Mouse (Mus musculus): ENCODE data around the gene Lrrfip2. TPM values are rescaled to one million over a fixed set of nuclear protein-coding genes. Genes with fewer than 3 reads are reported as not detected.
A peak's percentile ranks its signal among the peaks of the same experiment; 100 is the strongest.

Lrrfip2 gene
- total RNA-seq, 2 experiments from 2014 or later = 38.7 to 42.8 TPM

DNA sequence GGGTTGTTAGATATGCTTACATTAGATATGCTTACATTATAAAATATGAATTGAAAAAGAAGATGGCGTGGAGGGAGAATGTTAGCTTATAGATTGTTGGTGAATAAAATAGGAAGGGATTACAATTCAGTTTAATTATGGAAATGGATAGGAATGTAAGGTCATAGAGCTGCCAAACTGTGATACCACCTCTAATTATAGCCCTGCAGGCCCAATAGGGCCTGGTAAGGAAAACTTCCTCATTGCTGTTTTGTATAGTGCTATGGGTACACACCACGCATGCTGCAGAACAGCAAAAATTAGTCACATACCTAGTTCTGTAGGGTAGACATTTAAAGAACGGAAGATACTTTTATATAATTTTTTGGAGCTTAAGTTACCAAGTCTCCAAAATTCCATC is 90.8 kb downstream of the Lrrfip2 start:
- intact Hi-C loops (cut with DNase I) = no loop called here
- DNase-seq (ENCODE audit: low spot score in 2 of 2) = no peak

DNA sequence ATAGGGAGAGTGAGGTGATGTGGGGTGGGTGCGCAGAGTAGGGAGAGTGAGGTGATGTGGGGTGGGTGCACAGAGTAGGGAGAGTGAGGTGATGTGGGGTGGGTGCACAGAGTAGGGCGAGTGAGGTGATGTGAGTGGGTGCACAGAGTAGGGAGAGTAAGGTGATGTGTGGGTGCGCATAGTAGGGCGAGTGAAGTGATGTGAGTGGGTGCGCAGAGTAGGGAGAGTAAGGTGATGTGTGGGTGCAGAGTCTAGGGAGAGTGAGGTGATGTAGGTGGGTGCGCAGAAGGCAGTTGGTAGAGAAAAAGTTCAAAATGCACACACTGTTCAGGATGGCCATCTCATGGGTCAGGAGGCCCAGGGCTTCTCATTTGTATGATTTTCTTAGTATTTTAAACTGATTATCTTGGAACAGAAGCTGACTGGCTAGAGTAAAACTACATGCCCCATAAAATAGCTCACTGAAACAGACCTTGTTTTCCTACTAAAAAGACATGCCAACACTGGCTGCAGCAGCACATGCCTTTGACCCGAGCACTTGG is 91.8 kb downstream of the Lrrfip2 start:
- intact Hi-C loops (cut with DNase I) = no loop called here
- no peak for DNase-seq (ENCODE audit: low spot score in 2 of 2)

DNA sequence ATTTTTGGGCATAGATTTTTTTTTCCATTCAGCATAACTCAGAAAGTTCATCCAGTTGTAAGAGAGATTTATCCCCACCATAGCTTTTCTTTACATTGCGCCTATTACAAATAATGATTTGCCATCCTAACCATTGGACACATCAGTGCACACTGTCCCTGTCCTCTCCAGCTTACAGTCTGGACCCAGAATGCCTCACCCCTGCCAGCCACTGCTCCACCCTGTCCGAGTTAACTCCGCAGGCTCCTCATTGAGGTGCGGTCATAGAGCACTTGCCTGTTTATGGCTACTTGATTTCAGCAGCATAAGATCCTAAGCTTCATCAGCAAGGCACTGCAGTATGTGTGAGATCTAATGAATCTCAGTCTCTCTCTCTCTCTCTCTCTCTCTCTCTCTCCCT is 93.0 kb downstream of the Lrrfip2 start:
- intact Hi-C loops (cut with DNase I) = no loop called here

DNA sequence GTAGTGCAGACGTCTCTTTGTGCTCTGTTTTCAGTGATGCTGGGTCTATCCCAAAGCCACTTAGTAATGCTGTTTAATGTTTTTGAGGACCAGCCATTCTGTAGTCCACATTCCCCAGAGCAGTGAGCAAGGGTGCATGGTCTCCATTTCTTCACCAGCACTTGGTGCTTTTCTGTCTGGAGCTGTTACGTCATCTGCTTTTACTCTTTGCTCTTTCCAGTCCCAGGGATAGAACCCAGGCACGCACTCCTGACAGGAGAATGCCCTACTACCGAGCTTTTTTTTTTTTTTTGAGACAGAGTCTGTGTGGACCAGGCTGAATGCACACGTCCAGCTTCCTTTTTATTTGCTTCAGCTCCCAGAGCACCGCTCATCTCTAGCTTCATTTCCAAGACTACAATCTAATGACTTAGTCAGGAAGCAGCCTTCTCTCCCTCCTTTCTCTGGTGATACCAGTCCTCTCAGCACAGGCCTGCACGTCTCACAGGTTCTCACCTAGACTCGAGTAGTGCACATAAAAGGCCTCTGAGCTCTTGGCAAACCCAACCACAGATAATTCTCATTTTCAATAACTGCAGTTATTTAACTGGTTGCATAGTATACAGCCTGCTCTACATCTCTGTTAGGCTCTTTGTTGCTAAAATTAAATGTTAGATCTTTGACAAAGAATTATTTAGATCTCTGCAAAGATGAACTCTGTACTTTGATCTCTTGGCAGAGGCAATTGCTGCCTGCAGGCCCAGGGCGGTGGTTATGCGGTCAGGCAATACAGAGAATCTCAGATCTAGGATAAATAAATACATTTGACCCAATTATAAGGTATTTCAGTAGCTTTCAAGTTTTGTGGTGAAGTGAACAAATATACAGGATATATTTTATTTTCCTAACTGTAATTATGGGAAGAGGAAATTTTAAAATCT is 94.0 kb downstream of the Lrrfip2 start:
- intact Hi-C loops (cut with DNase I) = no loop called here
- no peak for DNase-seq (ENCODE audit: low spot score in 2 of 2)

More for the DNA sequence above, 93.0 kb downstream of the Lrrfip2 start:
- no peak for DNase-seq (ENCODE audit: low spot score in 2 of 2)

DNA sequence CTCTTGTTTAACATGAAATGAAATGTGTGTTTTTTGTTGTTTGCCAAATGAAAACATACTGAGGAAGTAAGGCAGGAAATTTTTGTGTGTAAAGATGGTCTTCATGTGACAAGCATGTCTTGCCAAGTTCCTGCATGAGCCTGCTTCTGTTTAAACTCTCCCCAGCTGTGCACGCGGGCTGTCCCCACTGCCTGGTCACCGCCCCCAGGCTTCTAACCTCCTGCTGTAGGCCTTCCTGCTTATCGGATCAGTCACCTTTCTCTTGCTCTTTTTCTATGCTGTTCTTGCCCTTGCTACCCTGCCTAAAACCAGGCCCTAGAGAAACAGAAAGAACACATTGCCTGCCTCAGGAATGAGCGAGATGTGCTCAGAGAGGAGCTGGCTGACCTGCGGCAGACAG is 96.1 kb downstream of the Lrrfip2 start:
- intact Hi-C loops (cut with DNase I) = no loop called here
- DNase-seq (ENCODE audit: low spot score in 2 of 2) = no peak

DNA sequence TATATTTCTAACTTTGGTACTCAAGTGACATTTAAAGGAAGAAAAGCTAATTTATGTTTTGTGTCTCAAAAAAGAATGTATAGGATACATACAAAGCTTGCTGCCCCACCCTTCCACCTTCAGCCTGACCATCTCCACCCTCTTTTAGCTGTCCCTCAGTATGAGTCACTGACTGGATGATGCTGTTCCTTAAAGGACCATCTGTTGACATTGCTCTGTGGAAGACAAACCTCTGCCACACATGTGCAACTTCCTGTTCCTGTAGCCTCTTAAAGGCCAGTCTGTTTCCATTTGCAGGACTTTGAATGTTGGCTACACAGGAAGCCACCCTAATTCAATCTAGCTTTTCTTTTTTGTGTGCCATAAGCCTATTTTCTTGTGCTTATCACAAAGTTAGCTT is 99.0 kb downstream of the Lrrfip2 start:
- DNase-seq (ENCODE audit: low spot score in 2 of 2) = no peak
- intact Hi-C loops (cut with DNase I) = no loop called here

DNA sequence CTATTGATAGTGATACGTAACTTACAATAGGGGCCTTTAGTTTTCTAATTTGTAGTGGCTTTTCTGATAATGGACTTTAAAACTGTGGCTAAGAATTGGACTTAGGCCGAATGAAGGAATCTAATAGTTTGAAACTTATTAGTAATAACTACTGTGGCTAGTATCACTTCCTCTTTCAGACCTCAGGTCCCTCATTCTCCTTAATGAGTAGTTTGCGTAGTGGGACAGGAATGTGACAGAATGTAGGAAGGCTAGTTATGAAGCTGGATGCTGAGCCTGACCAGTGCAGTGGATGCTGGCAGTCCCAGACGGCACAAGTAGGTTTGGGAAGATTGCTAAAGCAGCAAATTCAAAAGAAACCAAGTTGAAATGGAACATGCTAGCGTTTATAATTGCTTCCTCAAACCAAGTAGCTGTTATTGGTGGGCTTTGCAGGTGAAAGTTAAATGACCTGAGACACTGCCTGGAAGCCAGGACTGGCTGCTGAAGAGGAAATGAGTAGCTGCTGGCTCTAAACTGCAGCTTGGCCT is 103.2 kb downstream of the Lrrfip2 start:
- DNase-seq (ENCODE audit: low spot score in 2 of 2) = no peak
- intact Hi-C loops (cut with DNase I) = no loop called here

DNA sequence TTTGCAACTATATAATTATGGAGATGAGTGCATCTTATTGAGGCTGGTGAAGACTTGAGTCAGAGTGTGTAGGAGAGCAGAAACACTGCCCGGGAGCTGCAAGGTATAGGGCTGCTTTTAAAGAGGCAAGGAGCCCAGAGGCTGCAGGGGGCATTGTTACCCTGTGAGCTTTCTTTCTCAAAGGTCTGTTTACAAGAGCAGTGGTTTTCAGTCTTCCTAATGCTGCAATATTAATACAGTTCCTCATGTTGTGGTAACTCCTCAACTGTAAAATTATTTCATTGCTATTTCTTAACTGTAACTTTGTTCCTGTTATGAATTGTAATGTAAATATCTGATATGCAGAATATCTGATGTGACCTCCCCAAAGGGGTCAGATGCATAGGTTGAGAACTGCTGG is 104.2 kb downstream of the Lrrfip2 start:
- intact Hi-C loops (cut with DNase I) = no loop called here
- no peak for DNase-seq (ENCODE audit: low spot score in 2 of 2)

DNA sequence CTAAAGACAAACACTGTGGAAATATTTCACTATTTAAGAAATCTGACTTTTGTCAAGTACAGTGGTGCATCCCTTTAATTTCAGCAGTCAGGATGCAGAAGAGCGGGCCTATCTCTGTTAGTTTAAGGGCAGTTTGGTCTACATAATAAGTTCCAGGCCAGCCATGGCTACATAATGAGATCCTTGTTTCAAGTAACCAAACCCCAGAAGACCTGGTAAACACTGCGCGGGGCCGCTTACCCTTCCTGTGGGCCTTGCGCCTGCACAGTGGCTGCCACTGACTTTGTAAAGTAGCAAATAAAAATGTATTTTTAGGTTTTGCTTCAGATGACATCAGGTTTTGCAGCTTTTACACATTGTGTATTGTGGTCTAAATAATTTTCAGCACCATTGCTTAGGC is 106.0 kb downstream of the Lrrfip2 start:
- intact Hi-C loops (cut with DNase I) = no loop called here
- no peak for DNase-seq (ENCODE audit: low spot score in 2 of 2)

DNA sequence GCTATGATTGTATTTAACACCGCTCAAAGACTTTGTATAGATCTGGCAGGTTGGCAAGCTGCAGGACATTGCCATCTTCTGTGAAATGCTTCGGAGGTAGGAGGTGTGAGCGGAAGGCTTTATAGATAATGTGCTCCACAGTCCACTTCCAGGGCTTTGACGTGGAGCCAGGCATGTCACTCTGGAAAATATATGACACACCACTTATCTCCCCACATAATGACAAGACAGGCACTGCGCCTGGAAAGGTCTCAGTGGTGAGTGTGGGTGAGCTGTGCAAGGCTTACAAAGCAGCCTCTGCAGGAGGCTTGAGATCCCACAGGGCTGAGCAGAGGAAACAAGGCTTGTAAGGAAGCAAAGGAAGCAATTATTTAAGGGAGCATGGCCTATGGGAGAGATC is 111.1 kb downstream of the Lrrfip2 start:
- intact Hi-C loops (cut with DNase I) = no loop called here
- DNase-seq (ENCODE audit: low spot score in 2 of 2) = no peak

DNA sequence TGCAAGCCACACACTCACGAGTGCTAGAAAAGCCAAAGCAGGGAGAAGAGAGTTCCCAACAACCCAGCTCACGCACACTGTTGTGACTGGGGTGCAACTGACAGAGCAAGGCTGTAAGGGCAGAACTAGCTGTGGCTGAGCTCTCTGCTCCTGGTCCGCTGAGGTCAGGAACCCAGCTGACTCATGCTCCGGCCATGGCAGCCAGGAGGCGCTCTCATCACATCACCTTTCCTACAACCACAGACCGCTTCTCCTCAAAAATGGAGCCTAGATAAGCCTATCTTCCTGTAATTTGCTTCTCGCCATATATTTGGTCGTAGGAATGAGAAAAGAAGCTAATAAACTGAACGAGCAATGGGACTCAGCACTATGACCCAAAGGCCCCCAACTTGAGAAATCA is 117.3 kb downstream of the Lrrfip2 start:
- intact Hi-C loops (cut with DNase I) = no loop called here
- DNase-seq (ENCODE audit: low spot score in 2 of 2) = no peak

DNA sequence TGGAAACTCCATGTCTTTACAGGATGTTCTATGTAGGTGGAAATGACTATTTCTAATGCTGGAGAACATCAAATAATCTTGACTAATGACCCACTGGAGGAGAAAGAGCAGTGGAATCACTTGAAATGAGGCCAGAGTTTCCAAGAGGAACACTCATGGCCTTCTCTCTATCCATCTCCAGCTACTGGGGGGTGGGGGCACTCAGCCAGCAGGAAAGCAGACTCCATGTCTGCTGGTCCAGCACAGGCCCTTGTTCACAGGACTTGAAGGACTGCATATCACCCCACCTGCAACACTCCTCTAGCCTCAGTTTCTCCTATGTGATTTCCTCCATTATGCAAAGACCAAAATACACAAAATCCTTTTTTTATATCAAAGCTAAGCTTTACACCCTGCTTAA is 120.3 kb downstream of the Lrrfip2 start:
- intact Hi-C loops (cut with DNase I) = no loop called here
- DNase-seq (ENCODE audit: low spot score in 2 of 2) = no peak

DNA sequence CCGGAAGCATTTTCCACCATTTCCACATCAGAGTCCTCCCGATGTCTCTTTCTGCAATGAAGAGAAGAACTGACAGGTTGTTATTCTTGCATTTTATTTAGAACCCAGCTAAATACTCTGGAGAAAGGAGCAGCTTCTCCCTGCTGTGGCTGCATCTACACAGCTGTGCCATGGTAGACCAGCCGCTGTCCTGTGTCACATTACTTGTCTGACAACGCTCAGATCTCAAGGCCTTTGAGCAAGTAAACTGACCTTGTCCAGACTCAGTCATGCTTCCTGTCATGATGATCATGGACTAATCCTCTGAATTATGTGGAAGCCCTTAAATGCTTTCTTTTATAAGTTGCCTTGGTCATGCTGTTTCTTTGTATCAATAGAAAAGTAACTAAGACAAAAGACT is 122.4 kb downstream of the Lrrfip2 start:
- intact Hi-C loops (cut with DNase I) = no loop called here
- DNase-seq (ENCODE audit: low spot score in 2 of 2) = no peak

DNA sequence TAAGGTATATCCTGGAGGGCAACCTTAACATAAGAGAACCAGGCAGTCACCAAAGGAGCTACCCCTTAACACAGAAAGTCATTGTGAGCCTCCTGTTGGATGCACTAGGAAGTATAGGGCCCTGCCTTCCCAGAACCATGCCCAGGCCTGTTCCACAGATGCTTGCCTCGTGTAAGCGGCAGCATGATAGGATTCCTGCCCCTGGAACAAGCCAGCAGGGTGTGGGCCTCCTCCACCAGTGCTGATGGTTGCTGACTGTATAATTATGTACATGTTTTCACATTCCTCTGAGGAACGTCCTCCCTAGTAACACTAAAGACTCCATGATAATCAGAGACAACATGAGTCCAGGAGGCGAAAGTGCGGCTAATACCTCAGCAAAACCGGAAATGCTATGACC is 126.0 kb downstream of the Lrrfip2 start:
- intact Hi-C loops (cut with DNase I) = no loop called here
- no peak for DNase-seq (ENCODE audit: low spot score in 2 of 2)

DNA sequence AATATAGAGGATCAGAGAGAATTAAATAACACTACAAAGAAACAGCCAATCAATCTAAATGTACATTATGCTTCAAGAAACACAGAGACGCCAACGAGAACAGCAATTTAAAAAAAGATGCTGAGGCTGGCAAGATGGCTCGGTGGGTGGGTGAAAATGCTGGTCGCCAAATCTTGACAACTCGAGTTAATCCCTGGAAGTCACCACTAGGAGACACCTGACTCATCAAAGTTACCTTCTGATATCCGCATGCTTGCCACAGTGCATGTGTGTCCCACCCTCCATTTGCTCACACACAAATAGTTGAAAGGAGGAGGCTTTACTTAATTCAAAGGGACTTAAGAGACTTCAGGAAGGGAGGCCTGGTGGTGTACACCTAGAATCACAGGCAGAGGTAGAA is 128.2 kb downstream of the Lrrfip2 start:
- DNase-seq (ENCODE audit: low spot score in 2 of 2) = peak in 1 of 2 experiments; percentile 50
- intact Hi-C loops (cut with DNase I) = no loop called here

DNA sequence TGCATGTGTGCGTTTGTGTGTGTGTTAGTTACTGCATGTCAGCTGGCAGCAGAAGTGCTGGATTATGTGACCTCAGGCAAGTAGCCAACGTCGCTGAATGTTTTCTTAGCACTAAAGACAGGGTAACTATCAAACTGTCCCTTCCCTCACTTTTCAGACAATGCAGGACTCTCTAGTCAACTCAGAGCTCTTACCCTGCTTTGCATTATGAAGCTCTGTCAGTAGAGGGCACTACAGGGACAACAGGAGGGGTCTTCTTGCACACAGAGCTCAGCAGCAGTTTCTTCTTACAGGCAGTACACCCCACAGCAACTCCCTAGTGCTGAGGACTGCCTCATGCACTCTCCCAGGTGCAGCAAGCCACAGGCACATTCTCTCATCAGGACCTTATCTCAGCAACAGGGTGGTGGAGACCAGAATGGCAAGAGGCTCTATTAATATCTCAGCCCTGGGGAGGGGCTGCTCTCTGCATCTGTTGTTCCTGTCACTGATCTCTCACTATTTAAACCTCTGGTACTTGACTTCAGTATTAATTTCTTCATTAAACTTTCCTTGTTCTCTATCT is 130.4 kb downstream of the Lrrfip2 start:
- DNase-seq (ENCODE audit: low spot score in 2 of 2) = no peak
- intact Hi-C loops (cut with DNase I) = loop anchor here (2.0 kb wide), 1 partner anchor 155 kb away; no protein-coding TSS in a partner anchor

DNA sequence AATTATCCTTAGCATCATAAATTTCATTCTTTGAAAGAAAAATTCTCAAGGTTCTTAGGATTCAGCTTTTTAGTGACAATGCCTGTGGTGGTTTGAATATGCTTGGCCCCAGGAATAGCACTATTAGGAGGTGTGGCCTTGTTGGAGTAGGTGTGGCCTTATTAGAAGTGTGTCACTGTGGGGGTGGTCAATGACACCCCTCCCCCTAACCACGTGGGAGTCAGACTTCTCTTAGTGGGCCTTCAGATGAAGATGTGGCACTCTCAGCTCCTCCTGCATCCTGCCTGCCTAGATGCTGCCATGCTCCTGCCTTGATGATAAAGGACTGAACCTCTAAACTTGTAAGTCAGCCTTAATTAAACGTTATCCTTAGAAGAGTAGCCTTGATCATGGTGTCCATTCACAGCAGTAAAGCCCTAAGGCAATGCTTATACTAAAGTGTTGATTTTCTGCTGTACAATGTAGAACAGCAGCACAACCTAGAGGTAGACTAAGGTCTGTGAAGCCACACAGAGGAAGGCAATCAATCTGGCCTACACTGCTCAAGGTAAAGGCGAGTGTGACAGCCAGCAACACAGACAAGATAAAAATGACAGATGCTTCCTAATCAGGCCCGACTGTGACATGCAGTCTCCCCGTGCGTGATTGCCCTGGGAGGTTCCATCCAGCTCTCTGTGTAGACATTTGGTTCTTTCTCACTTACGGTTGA is 134.9 kb downstream of the Lrrfip2 start:
- no peak for DNase-seq (ENCODE audit: low spot score in 2 of 2)
- intact Hi-C loops (cut with DNase I) = no loop called here

DNA sequence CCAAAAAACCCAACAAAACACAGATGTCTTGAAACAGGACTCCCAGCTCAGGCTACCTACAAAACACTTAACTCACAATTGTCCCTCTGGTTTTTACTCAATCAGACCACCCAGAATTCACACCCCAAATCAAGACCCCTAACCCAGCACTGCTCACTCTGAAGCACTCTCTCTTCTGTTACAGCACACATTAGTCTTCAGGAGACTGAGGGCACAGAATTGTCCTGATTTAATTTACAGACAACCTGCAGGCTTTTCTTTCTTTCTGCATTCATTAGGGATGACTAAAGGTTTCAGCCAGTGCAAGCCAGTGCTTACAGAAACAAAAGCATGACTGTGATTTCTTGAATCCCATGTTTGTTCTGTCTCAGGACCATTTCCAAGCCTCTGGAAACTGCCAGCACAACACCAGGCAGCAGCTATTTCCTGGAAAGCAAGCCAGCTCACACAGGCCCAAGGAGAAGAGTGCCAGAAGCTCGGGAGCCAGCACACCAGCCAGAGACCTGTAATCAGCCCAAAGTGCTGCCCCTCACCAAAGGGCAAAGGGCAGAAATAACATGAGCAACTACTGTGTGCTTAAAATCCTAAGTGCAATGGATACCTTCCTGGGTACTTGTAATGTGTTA is 143.1 kb downstream of the Lrrfip2 start:
- peak in 1 of 2 experiments; percentile 47 for DNase-seq (ENCODE audit: low spot score in 2 of 2)
- intact Hi-C loops (cut with DNase I) = no loop called here

DNA sequence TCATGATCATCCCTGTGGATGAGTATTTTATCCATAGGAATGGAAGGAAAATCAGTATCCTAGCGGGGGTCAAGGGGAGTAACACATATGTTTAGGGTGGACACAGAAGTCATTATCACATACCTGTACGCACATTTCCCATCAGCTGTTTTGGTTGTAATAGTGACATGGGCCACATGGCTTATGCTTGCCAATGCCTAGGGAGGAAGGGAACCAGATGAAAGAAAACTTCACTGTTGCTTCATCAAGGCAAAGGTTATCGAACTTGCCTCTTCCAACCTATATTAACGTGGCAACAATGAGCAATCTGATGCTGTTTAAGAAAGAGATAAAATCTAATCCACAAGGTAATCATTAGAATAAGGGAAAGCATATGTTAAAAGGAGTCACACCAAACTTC is 144.0 kb downstream of the Lrrfip2 start:
- DNase-seq (ENCODE audit: low spot score in 2 of 2) = no peak
- intact Hi-C loops (cut with DNase I) = no loop called here

DNA sequence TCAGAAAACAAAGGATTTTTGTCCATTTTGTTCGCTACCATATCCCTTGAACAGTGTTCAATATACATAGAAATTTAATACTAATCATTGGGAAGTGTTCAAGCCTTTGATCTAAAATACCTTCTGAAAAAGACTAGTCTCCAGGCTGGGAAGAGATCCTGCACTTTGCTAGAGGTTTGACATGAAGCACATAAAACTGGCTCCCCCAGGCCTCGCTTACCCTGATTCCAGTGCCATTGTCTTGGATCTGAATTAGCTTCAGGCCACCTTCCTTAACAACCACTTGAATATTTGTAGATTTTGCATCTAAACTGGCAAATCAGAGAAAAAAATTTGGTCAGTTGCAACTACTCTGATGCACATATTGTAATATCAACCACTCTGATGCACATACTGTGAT is 150.6 kb downstream of the Lrrfip2 start:
- no peak for DNase-seq (ENCODE audit: low spot score in 2 of 2)
- intact Hi-C loops (cut with DNase I) = no loop called here

Data from left cerebral cortex, postnatal 25 days (tissue).